Mouse (Mus musculus) stomach, postnatal 0 days (tissue): ENCODE measurements around the gene St8sia4.

Experiments used
- CTCF ChIP-seq: IDR thresholded peaks from 2 replicates; pipeline ENCODE4 v1.5.1; 2016; ENCODE audit warnings: antibody characterized with exemption, low read depth, mild to moderate bottlenecking, moderate library complexity
- EP300 ChIP-seq: optimal IDR thresholded peaks from 2 replicates; pipeline ENCODE3; 2016; ENCODE audit warnings: antibody characterized with exemption

DNA sequence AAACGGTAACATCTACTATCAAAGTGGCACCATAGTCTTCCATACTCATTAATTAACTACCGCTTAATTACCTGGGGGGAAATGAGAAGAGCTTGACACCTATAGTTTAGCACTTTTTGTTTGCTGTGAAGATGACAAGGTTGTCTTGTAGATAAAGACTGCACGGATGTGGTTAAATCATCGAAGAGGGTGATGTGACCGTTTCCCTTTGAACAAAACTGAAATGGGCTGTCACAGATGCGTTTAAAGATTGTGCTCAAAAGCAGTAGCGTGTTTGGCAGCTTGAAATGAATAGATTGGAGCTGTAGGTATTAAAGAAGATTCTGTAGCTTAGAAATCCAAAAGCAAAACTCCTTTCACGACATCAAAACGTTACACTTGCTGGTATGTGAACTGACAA, 11.8 kb downstream of the St8sia4 start:
- TF ChIP-seq CTCF (no peak), EP300 (no peak)
